Mouse (Mus musculus) stomach, postnatal 0 days (tissue): ENCODE measurements around the gene Stoml1. TPM values are rescaled to one million over a fixed set of nuclear protein-coding genes. Genes with fewer than 3 reads are reported as not detected.

ENCODE experiments used
- ATAC-seq: fragments of 200-750 bp; cut with Nextera tagmentation; 2 replicates; pipeline ENCODE4 v1.8.0; 2017; ENCODE audit not compliant: low FRiP score, low TSS enrichment
- DNase-seq: peaks from one replicate; pipeline ENCODE4 v3.0.0-alpha.2; 2016; ENCODE audit warnings: low spot score
- H3K27ac ChIP-seq: fragments of 300-500 bp; sonication (generic); replicated peaks from 2 replicates; pipeline ENCODE4 v1.5.1; 2014; ENCODE audit warnings: mild to moderate bottlenecking, control low read depth
- H3K27me3 ChIP-seq: fragments of 300-500 bp; sonication (generic); 2 replicates; pipeline ENCODE4 v1.6.1; 2014; ENCODE audit warnings: low read length; ENCODE audit not compliant: control insufficient read depth, insufficient read depth
- H3K36me3 ChIP-seq: fragments of 300-500 bp; sonication (generic); 2 replicates; pipeline ENCODE4 v1.6.1; 2014; ENCODE audit warnings: low read length, mixed read lengths; ENCODE audit not compliant: control insufficient read depth, insufficient read depth
- H3K4me1 ChIP-seq: fragments of 300-500 bp; sonication (generic); replicated peaks from 2 replicates; pipeline ENCODE4 v1.6.1; 2014; ENCODE audit warnings: antibody characterized with exemption; ENCODE audit not compliant: control insufficient read depth, insufficient read depth
- H3K4me2 ChIP-seq: fragments of 300-500 bp; sonication (generic); replicated peaks from 2 replicates; pipeline ENCODE4 v1.6.1; 2014; ENCODE audit warnings: low read depth, mild to moderate bottlenecking, control low read depth, moderate library complexity
- H3K4me3 ChIP-seq: fragments of 300-500 bp; sonication (generic); 2 replicates; pipeline ENCODE4 v1.5.1; 2014; ENCODE audit warnings: low read depth, low read length, control low read depth
- H3K9ac ChIP-seq: fragments of 300-500 bp; sonication (generic); 2 replicates; pipeline ENCODE4 v1.6.1; 2014; ENCODE audit warnings: mild to moderate bottlenecking, low read length, control low read depth, mixed read lengths
- H3K9me3 ChIP-seq: fragments of 300-500 bp; sonication (generic); 2 replicates; pipeline ENCODE4 v1.6.1; 2016; ENCODE audit warnings: low read length; ENCODE audit not compliant: control insufficient read depth
- CTCF ChIP-seq: IDR thresholded peaks from 2 replicates; pipeline ENCODE4 v1.5.1; 2016; ENCODE audit warnings: antibody characterized with exemption, low read depth, mild to moderate bottlenecking, moderate library complexity
- EP300 ChIP-seq: optimal IDR thresholded peaks from 2 replicates; pipeline ENCODE3; 2016; ENCODE audit warnings: antibody characterized with exemption
- WGBS: fragments of 180-500 bp; shearing (Covaris S2); extraction: QIAGEN DNeasy Blood & Tissue Kit; methylation state at CpG from one replicate; pipeline ENCODE4 v1.1.7; 2014; 5-methylcytosine and 5-hydroxymethylcytosine counted together
- polyA plus RNA-seq: library from polyadenylated mRNA; unstranded; fragments of >200 nt; fragmentation: Nextera tagmentation; extraction: Ambion mirVana; gene quantifications from 2 replicates; pipeline ENCODE4 v1.2.1, GENCODE M21; 2015

Gene Stoml1
- polyA plus RNA-seq, 1 experiment from 2014 or later = 20.4 TPM

DNA sequence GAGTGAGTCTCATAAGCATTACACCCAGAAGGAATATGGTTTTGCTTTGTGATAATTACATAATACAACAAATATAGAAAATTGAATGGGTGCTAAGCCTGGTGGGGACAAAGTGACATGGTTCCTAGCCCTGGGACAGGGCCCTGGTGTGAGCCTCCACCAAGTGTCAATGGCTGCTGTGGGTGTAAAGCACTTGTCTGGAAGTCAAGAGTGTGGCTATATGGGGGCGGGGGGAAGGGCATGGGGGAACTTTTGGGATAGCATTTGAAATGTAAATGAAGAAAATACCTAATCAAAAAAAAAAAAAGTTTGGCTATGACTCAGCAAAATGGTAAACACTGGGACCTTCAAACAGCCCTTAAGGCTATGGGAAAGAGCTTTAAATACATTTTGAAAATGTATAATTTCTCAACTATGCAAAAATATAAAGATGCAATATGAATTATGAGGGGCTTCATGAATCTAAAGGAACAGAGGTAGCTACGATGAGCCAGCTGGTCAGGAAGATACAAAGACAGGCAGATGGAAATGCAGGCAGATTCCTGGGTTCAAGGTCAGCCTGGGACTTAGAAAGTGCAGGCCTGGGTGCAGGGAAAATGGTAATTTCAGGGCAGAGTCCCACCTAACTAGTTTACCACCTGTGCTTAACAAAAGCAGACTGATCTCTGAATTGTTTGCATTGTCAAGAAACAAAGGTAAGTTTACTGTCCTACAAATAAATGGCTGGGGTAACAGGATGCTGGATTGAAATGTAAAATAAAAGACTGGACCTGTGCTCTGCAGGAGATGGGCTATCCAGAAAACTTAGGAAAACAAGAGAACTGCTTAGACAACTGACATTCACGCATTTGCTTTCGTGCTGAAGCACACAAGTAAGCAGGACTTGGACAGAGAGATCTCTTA lies 26.1 kb downstream of the Stoml1 start:
- no peak overlapping the region for H3K9ac ChIP-seq
- no peak for TF ChIP-seq EP300
- TF ChIP-seq CTCF = no peak
- H3K36me3 ChIP-seq = no peaks in the 10 kb centered on the region
- 0 out of 2 replicates have a peak, but pooled peaks cover 4% of the 10 kb centered on the region for H3K4me1 ChIP-seq
- no peaks in the 10 kb centered on the region for H3K27me3 ChIP-seq
- H3K27ac ChIP-seq = no peak overlapping the region
- no peak for DNase-seq
- H3K9me3 ChIP-seq = no peaks in the 10 kb centered on the region
- WGBS = 66% methylated on average over 4 of the region's 4 CpGs
- H3K4me3 ChIP-seq = no peak overlapping the region
- H3K4me2 ChIP-seq = no peak overlapping the region
- ATAC-seq = no peak

DNA sequence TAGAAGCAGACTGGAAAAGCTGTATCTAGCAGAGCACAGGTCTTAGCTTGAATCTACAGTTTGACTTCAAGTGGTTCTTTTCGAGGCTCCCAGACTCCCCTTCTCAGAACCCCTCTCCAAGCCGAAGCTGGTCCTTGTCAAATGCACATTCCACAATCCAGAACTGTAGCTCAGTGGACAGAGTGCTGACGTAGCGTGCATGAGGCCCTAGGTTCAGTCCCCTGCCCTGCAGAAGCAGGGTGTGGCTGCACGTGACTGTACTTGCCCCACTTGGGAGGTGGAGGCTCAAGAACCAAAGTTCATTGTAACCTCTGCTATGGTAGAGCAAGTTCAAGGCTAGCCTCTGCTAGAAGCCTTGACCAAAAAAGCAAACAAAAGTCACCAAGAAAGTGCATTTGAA lies 26.8 kb downstream of the Stoml1 start:
- Histone ChIP-seq H3K4me2 (no peak overlapping the region), H3K27ac (no peak overlapping the region), H3K27me3 (no peaks in the 10 kb centered on the region), H3K36me3 (no peaks in the 10 kb centered on the region), H3K4me1 (0 out of 2 replicates have a peak, but pooled peaks cover 4% of the 10 kb centered on the region), H3K9me3 (no peaks in the 10 kb centered on the region), H3K9ac (no peak overlapping the region), H3K4me3 (no peak overlapping the region)
- 53% methylated on average over 5 of the region's 5 CpGs for WGBS
- peak; percentile 40 for DNase-seq
- TF ChIP-seq EP300 (no peak), CTCF (no peak)
- ATAC-seq = peak; percentile 41; the same call in 1 of the 2 replicates

DNA sequence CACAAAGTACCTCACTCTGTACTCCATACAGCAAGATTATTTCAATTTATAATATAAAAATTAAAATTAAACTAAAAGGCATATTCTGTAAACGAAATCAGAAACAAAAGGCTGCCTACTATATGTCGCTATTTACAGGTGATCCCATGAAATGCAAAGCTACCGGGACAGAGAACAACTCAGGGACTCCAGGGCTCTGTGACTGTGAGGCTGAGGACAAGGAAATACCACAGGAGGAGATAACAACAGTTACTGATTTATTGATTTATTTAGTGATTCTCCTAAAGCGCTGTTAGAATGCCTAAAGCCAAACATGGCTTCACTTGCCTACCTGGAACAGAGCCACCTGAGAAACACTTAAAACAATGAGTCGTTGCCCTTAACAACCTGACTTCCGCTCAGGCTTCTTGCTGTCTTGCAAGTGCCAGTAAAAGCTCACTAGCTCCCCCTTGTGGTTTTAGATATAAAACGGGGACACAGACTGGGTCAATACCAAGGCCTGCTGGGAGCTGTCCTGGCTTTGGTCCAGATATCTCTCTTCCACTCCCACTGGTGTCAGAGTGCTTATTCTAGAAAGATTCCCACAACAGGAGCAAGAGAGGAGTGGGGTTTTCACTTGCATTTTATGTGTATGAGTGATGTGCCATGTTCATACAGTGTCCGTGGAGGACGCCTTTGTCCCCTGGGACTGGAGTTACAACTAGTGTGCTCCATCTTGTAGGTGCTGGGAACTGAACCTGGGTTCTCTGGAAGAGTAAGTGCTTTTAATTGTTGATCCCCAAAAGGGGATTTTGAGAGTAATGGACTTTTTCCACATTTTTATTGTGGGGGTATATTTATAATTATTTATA lies 27.5 kb downstream of the Stoml1 start:
- peak; percentile 87 for ATAC-seq
- TF ChIP-seq EP300 (no peak), CTCF (peak; percentile 95)
- no peak overlapping the region for H3K27ac ChIP-seq

DNA sequence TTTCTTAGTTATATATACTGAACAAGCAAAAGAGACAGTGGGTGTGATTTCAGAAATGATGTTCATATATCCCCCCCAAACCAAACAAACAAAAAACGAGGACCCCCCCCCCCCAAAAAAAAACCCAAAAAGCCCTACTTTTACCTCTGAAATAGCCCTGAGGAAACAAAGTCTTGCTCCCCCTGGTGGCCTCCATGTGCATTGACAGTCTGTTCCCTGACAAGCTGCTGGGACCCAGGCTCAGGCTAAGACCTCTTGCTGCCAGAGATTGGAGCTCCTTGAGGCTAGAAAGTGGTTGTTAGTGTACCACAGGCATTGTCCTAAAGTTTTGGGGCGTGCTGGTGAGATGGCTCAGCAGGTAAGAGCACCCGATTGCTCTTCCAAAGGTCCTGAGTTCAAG lies 28.6 kb downstream of the Stoml1 start:
- Histone ChIP-seq H3K9me3 (no peaks in the 10 kb centered on the region), H3K4me2 (no peak overlapping the region), H3K27me3 (no peaks in the 10 kb centered on the region), H3K27ac (no peak overlapping the region), H3K4me1 (no peaks in the 10 kb centered on the region), H3K4me3 (no peak overlapping the region), H3K9ac (no peak overlapping the region), H3K36me3 (no peaks in the 10 kb centered on the region)
- 57% methylated on average over 3 of the region's 3 CpGs for WGBS
- TF ChIP-seq CTCF (peak; percentile 75), EP300 (no peak)
- ATAC-seq (no peak), DNase-seq (no peak)

More for the DNA sequence above, 27.5 kb downstream of the Stoml1 start:
- no peaks in the 10 kb centered on the region for H3K9me3 ChIP-seq
- peak; percentile 71 for DNase-seq
- no peaks in the 10 kb centered on the region for H3K36me3 ChIP-seq
- 0 out of 2 replicates have a peak, but pooled peaks cover 4% of the 10 kb centered on the region for H3K4me1 ChIP-seq
- no peaks in the 10 kb centered on the region for H3K27me3 ChIP-seq
- no peak overlapping the region for H3K4me3 ChIP-seq
- 33% methylated on average over 9 of the region's 9 CpGs for WGBS
- no peak overlapping the region for H3K9ac ChIP-seq
- no peak overlapping the region for H3K4me2 ChIP-seq

DNA sequence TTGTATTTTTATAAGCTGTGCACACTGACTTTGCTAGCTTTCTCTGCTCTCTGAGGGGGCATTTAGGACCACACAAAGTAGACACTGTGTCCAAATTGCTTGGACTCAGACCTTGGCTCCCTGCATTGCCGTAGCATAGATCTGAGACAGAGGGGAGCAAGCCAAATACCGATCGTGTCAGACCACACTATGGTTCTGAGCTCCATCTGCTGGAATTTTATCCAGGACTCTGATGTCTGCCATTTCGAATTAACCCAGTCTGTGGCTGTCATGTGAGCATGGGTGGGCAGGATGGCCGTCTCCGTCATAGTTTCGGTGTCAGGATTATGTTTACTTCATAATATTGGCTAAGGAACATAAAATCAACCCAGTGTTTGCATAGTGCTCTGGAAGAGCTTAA lies 30.5 kb downstream of the Stoml1 start:
- H3K36me3 ChIP-seq = no peaks in the 10 kb centered on the region
- no peak overlapping the region for H3K9ac ChIP-seq
- no peaks in the 10 kb centered on the region for H3K4me1 ChIP-seq
- no peak overlapping the region for H3K4me2 ChIP-seq
- no peak overlapping the region for H3K27ac ChIP-seq
- no peak for DNase-seq
- no peak overlapping the region for H3K4me3 ChIP-seq
- TF ChIP-seq EP300 (no peak), CTCF (no peak)
- 29% methylated on average over 7 of the region's 7 CpGs for WGBS
- ATAC-seq = no peak
- H3K9me3 ChIP-seq = no peaks in the 10 kb centered on the region
- H3K27me3 ChIP-seq = no peaks in the 10 kb centered on the region
